Mouse (Mus musculus): Measurements from ENCODE around the gene Blvrb. TPM values are rescaled to one million over a fixed set of nuclear protein-coding genes. Genes with fewer than 3 reads are reported as not detected.

Blvrb gene
- polyA plus RNA-seq, 1 experiment: not detected

- no peak for TF ChIP-seq POLR2A (IDR thresholded peaks at IDR 0.05; ENCODE audit: insufficient read depth, low read depth, low read length)
- TF ChIP-seq CTCF (IDR thresholded peaks at IDR 0.05; ENCODE audit: insufficient read depth, low read depth, low read length): no peak
- peak overlapping the region; percentile 75 for H3K27ac ChIP-seq (ENCODE audit: insufficient read depth, low read depth, low read length)
- peak overlapping the region; percentile 75 for H3K4me3 ChIP-seq (ENCODE audit: insufficient read depth, low read depth, low read length)
- peaks cover 3% of the 10 kb centered on the region; the same call in 1 of the 2 replicates for H3K4me1 ChIP-seq (ENCODE audit: control insufficient read depth, insufficient read depth, low read length)
- 5% methylated on average over 18 of the region's 18 CpGs for WGBS
These were observed 1.7 kb upstream of the Blvrb start for GRCm38 (mm10) chr7:27446051-27446450.

GRCm38 (mm10) chr7:27446521-27447418 lies 1.0 kb upstream of the Blvrb start:
- TF ChIP-seq POLR2A (IDR thresholded peaks at IDR 0.05; ENCODE audit: insufficient read depth, low read depth, low read length): 0 out of 2 replicates have a peak, but pooled peaks have one; percentile 21
- no peak for TF ChIP-seq CTCF (IDR thresholded peaks at IDR 0.05; ENCODE audit: insufficient read depth, low read depth, low read length)
- Histone ChIP-seq H3K27ac (ENCODE audit: insufficient read depth, low read depth, low read length) (peak overlapping the region; percentile 75; the same call in 1 of the 2 replicates), H3K4me3 (ENCODE audit: insufficient read depth, low read depth, low read length) (peak overlapping the region; percentile 75), H3K4me1 (ENCODE audit: control insufficient read depth, insufficient read depth, low read length) (peaks cover 3% of the 10 kb centered on the region; the same call in 1 of the 2 replicates)
- WGBS: 4% methylated on average over 49 of the region's 53 CpGs

GRCm38 (mm10) chr7:27448421-27449206 lies 836 bp downstream of the Blvrb start:
- Histone ChIP-seq H3K27ac (ENCODE audit: insufficient read depth, low read depth, low read length) (no peak overlapping the region), H3K4me3 (ENCODE audit: insufficient read depth, low read depth, low read length) (peak overlapping the region; percentile 49), H3K4me1 (ENCODE audit: control insufficient read depth, insufficient read depth, low read length) (peaks cover 3% of the 10 kb centered on the region; the same call in 1 of the 2 replicates)
- 62% methylated on average over 15 of the region's 15 CpGs for WGBS
- TF ChIP-seq POLR2A (IDR thresholded peaks at IDR 0.05; ENCODE audit: insufficient read depth, low read depth, low read length): no peak
- no peak for TF ChIP-seq CTCF (IDR thresholded peaks at IDR 0.05; ENCODE audit: insufficient read depth, low read depth, low read length)

GRCm38 (mm10) chr7:27449256-27449862 lies 1.6 kb downstream of the Blvrb start:
- H3K27ac ChIP-seq (ENCODE audit: insufficient read depth, low read depth, low read length): no peak overlapping the region
- TF ChIP-seq CTCF (IDR thresholded peaks at IDR 0.05; ENCODE audit: insufficient read depth, low read depth, low read length) (no peak), POLR2A (IDR thresholded peaks at IDR 0.05; ENCODE audit: insufficient read depth, low read depth, low read length) (no peak)
- WGBS: 66% methylated on average over 10 of the region's 10 CpGs
- H3K4me1 ChIP-seq (ENCODE audit: control insufficient read depth, insufficient read depth, low read length): peaks cover 3% of the 10 kb centered on the region; the same call in 1 of the 2 replicates
- H3K4me3 ChIP-seq (ENCODE audit: insufficient read depth, low read depth, low read length): no peak overlapping the region

GRCm38 (mm10) chr7:27451359-27451758 lies 3.6 kb downstream of the Blvrb start:
- TF ChIP-seq POLR2A (IDR thresholded peaks at IDR 0.05; ENCODE audit: insufficient read depth, low read depth, low read length) (no peak), CTCF (IDR thresholded peaks at IDR 0.05; ENCODE audit: insufficient read depth, low read depth, low read length) (no peak)
- H3K4me1 ChIP-seq (ENCODE audit: control insufficient read depth, insufficient read depth, low read length): peaks cover 3% of the 10 kb centered on the region; the same call in 1 of the 2 replicates
- 97% methylated on average over 2 of the region's 2 CpGs for WGBS
- H3K4me3 ChIP-seq (ENCODE audit: insufficient read depth, low read depth, low read length): no peak overlapping the region
- no peak overlapping the region for H3K27ac ChIP-seq (ENCODE audit: insufficient read depth, low read depth, low read length)

- Histone ChIP-seq H3K27ac (ENCODE audit: insufficient read depth, low read depth, low read length) (no peak overlapping the region), H3K4me3 (ENCODE audit: insufficient read depth, low read depth, low read length) (no peak overlapping the region), H3K4me1 (ENCODE audit: control insufficient read depth, insufficient read depth, low read length) (peaks cover 3% of the 10 kb centered on the region; the same call in 1 of the 2 replicates)
- TF ChIP-seq POLR2A (IDR thresholded peaks at IDR 0.05; ENCODE audit: insufficient read depth, low read depth, low read length) (no peak), CTCF (IDR thresholded peaks at IDR 0.05; ENCODE audit: insufficient read depth, low read depth, low read length) (no peak)
- WGBS: 67% methylated on average over 13 of the region's 13 CpGs
These were observed 4.5 kb downstream of the Blvrb start for GRCm38 (mm10) chr7:27452206-27452770.

GRCm38 (mm10) chr7:27454461-27455121 lies 6.8 kb downstream of the Blvrb start:
- no peak overlapping the region for H3K27ac ChIP-seq (ENCODE audit: insufficient read depth, low read depth, low read length)
- H3K4me1 ChIP-seq (ENCODE audit: control insufficient read depth, insufficient read depth, low read length): no peaks in the 10 kb centered on the region
- no peak overlapping the region for H3K4me3 ChIP-seq (ENCODE audit: insufficient read depth, low read depth, low read length)
- TF ChIP-seq CTCF (IDR thresholded peaks at IDR 0.05; ENCODE audit: insufficient read depth, low read depth, low read length) (no peak), POLR2A (IDR thresholded peaks at IDR 0.05; ENCODE audit: insufficient read depth, low read depth, low read length) (no peak)
- WGBS: 70% methylated on average over 10 of the region's 10 CpGs

- Histone ChIP-seq H3K4me3 (ENCODE audit: insufficient read depth, low read depth, low read length) (no peak overlapping the region), H3K27ac (ENCODE audit: insufficient read depth, low read depth, low read length) (no peak overlapping the region), H3K4me1 (ENCODE audit: control insufficient read depth, insufficient read depth, low read length) (no peaks in the 10 kb centered on the region)
- TF ChIP-seq CTCF (IDR thresholded peaks at IDR 0.05; ENCODE audit: insufficient read depth, low read depth, low read length): no peak
- TF ChIP-seq POLR2A (IDR thresholded peaks at IDR 0.05; ENCODE audit: insufficient read depth, low read depth, low read length): no peak
- WGBS: 94% methylated on average over 3 of the region's 3 CpGs
These were observed 7.5 kb downstream of the Blvrb start for GRCm38 (mm10) chr7:27455273-27455672.

Measured in olfactory bulb, adult 2 months (tissue).